Mouse (Mus musculus) layer of hippocampus, adult 2 months (tissue): Measurements from ENCODE around the gene Pard3b. TPM values are rescaled to one million over a fixed set of nuclear protein-coding genes. Genes with fewer than 3 reads are reported as not detected.

ENCODE experiments used
- DNase-seq, 2 experiments: peaks; one replicate each; pipeline ENCODE4 v3.0.0; 2022; ENCODE audit warnings: low spot score in 2 of 2
- H3K27ac ChIP-seq: fragments of 200-600 bp; 2 replicates; pipeline ENCODE4 v1.8.1; 2022
- H3K4me3 ChIP-seq: fragments of 200-600 bp; 2 replicates; pipeline ENCODE4 v1.8.1; 2022; ENCODE audit warnings: mild to moderate bottlenecking
- CTCF ChIP-seq: fragments of 200-600 bp; conservative IDR thresholded peaks from 2 replicates; pipeline ENCODE4 v1.8.1; 2022; ENCODE audit warnings: antibody characterized with exemption, mild to moderate bottlenecking, moderate library complexity
- total RNA-seq, 2 experiments: library from RNA; stranded (reverse); gene quantifications; 2 replicates each; pipeline ENCODE4 v1.2.3; 2021

Pard3b gene
- total RNA-seq, 2 experiments from 2014 or later: 4.6 to 6.9 TPM

DNA sequence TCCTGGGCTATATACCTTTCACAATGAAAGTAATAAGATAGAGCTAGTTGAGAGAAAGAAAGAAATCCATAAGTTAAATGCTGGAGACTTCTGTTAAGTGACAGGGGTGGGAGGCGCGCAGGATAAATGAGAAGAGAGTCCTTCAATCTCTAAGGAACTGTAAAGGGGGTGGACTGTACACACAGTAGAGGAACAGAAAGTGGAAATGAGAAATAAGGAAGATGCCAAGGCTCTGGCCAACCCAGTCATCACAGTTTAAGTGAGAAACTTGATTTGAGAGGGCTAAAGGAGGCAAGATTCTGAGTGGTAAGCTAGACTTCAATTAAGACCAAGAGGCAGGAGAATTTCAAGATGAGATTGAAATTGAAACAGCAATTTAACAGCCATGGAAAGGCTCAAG is 645.0 kb downstream of the Pard3b start:
- TF ChIP-seq CTCF: no peak
- no peak for DNase-seq
- H3K27ac ChIP-seq: no peak overlapping the region
- H3K4me3 ChIP-seq: no peak overlapping the region

DNA sequence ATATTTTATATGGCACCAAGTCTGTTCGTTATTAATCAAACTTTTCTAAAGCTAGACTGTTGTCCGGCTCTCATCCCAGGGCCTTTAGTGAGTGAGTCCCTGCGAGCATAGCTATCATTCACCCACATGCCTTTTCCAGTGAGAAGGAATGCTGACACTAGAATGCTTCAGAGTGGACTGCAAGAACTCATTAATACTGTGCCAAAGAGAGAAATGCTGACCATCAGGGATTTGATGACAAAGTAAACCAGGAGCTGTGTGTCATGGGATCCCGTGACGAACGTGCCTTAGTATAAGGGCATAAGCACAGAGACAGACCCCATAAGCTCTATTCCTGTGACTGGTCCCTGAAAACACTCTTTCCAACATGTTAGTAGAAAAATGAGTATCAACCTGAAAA is 670.8 kb downstream of the Pard3b start:
- Histone ChIP-seq H3K4me3 (no peak overlapping the region), H3K27ac (no peak overlapping the region)
- no peak for DNase-seq
- no peak for TF ChIP-seq CTCF

DNA sequence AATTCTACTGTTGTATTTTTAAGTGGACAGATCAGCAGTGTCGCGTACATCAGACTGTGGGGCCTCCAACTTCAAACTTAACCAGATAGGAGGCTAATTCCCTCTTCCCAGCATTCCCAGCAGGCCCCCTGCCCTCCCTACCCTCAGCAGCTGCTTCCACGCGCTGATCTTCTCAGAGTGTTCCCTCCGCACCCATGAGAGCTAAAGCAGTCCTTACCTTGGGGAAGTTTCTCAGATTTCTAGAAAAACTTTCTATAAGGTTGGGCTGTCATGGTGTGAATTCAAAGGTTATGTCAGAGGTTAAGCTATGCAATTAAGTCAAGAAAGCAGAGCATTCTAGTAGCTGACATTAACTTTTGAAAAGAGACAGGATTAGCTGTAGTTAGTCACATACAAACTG is 686.6 kb downstream of the Pard3b start:
- H3K27ac ChIP-seq: no peak overlapping the region
- no peak for DNase-seq
- TF ChIP-seq CTCF: no peak
- H3K4me3 ChIP-seq: no peak overlapping the region

DNA sequence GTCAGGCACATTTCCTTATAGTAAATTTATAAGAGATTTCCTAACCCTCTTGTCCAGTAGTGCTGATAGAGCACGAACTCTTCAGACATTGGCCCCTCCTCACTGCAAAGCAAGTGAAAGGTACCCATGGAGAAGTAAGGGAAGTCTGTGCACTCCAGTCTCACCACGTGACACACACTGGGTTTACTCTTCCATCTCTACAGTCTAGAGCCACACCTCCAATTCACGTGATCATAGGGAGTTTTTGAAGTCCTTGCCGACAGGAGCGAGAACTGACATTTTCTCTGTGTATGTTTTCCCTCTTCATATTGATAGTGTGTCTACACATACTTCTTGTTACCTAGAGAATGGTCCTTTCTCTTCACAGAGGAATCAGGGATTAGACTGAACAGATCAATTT is 689.1 kb downstream of the Pard3b start:
- TF ChIP-seq CTCF: no peak
- DNase-seq: no peak
- Histone ChIP-seq H3K27ac (no peak overlapping the region), H3K4me3 (no peak overlapping the region)

DNA sequence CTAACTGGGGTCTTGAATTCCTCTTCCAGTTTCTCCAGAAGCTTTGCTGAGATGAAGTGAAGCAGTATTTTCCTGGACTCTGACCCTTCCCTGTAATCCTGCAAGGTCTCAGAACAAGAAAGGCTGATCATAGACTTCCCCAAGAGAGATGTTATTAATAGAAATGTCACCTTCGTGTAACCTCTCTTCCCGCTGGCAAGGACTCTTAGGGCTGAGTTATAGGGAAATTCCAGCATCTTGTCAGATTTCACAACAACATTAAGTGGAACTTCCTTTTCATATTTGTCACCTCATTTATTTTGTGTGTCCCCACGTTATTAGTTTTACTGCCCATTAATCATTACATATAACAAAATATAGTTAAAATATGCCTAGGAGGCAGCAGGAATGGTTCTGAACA is 690.2 kb downstream of the Pard3b start:
- H3K27ac ChIP-seq: no peak overlapping the region
- no peak overlapping the region for H3K4me3 ChIP-seq
- DNase-seq: no peak
- no peak for TF ChIP-seq CTCF

DNA sequence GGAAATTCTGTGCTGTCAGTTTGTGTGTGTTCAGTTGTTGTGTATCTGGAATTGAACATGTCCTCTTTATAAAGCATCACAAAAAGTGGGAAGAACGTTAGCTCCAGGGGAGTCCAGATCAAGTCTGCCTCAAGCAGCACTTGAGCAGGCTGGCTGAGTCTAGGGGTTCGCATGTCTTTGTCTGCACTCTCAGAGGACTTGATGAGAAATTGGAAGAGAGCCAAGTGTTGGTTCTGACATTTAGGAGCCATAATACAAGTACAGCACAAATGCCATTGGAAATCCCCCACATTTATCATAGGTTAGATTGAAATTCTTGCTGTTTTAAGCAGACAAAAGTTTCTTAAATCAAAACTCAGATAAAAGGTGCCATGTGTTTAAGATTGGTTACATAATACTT is 694.4 kb downstream of the Pard3b start:
- no peak for TF ChIP-seq CTCF
- DNase-seq: no peak
- H3K27ac ChIP-seq: no peak overlapping the region

DNA sequence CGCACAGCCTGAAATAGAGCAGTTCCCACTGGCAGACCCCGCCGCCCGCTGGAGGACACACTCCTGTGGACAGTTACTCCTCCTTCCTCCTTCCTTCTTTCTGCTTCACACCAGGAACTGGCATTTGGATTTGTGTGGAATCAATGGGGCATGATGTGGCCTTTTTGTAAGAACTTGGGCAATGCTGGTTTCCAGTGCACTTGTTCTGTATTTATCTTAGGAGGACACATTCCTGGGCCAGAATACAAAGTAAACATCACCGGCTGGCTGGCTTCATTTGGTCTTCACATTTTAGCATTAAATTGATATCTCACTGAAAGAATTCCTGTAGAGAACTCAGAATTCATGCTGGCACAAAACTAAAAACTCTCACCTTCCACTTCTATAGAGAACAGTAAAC is 695.6 kb downstream of the Pard3b start:
- Histone ChIP-seq H3K4me3 (no peak overlapping the region), H3K27ac (no peak overlapping the region)
- TF ChIP-seq CTCF: no peak
- no peak for DNase-seq

More for the DNA sequence above, 694.4 kb downstream of the Pard3b start:
- H3K4me3 ChIP-seq: no peak overlapping the region

DNA sequence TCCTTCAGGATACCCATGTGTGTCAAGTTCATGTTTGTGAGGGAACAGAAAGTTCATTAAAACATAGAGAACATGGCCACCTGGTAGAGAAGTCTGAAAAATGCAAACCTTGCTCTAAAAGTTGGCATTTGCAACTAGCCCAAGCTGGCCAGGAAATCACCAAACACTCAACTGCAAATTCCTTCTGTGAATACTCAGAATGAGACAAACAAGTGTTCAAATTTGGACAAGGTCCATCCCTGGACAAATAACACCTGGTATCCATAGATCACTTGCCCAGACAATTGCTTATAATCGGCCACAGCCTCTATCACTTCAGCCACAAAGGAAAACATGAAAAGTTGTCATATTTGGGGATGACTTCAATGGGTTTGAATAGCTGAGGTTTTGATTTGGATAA is 701.6 kb downstream of the Pard3b start:
- H3K4me3 ChIP-seq: no peak overlapping the region
- H3K27ac ChIP-seq: no peak overlapping the region
- DNase-seq: no peak
- TF ChIP-seq CTCF: no peak

DNA sequence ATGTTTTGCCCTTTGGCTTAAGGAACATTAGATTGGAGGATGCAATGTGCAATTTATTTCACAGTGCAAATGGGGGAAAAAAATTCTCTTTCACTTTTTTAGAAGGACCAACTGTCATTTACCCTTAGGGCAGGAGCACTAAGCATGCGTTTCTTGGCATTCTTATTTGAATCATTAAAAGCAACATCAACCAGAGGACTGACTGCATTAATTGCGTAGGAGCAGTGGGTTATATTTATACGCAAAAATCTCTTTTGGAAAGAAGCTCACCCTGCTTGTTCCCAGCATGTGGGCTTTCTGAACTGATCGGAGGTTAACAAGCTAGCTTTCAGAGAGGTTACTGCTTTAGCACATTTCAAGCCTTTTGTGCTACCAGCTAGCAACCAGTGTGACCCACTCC is 705.7 kb downstream of the Pard3b start:
- TF ChIP-seq CTCF: no peak
- Histone ChIP-seq H3K4me3 (no peak overlapping the region), H3K27ac (no peak overlapping the region)
- no peak for DNase-seq

DNA sequence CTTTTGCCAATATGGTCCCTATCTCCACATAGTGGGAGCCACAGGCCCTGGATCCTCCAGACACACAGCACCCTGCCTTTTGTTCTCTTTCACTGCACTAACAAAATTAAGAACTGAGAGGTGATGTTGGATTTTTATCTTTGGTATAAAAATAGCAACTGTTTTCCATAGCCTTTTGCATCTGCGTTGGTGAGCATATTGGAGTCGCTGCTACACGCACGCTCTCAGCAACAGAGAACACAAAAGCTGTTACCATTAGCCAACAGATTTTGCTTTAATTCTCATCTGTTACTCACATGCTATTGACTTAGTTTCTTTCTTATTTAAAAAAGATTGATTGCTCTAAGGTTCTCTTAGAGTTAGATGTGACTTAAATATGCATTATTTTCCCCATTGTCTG is 709.7 kb downstream of the Pard3b start:
- Histone ChIP-seq H3K27ac (peak overlapping the region; percentile 74), H3K4me3 (no peak overlapping the region)
- no peak for TF ChIP-seq CTCF
- DNase-seq: peak; percentile 13 to 49

DNA sequence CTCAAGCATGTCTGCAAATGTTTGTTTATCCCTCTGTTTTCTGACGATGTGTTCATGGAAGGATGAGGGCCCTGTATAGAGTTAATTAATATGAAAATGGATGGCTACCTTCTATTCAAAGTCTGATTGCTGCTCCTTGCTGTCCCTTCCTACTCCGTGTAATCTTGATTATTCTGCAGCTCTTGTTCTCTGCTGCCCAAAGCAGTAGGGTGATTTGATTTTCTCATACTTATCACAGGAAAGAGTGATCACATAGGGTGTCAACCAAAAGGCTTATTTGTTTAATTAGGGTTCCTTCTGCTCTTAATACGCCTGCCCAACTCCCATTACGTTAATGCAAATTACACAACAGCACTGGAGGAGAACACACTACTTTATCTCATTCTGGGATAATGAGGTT is 716.9 kb downstream of the Pard3b start:
- no peak overlapping the region for H3K4me3 ChIP-seq
- H3K27ac ChIP-seq: no peak overlapping the region
- no peak for TF ChIP-seq CTCF
- DNase-seq: no peak

DNA sequence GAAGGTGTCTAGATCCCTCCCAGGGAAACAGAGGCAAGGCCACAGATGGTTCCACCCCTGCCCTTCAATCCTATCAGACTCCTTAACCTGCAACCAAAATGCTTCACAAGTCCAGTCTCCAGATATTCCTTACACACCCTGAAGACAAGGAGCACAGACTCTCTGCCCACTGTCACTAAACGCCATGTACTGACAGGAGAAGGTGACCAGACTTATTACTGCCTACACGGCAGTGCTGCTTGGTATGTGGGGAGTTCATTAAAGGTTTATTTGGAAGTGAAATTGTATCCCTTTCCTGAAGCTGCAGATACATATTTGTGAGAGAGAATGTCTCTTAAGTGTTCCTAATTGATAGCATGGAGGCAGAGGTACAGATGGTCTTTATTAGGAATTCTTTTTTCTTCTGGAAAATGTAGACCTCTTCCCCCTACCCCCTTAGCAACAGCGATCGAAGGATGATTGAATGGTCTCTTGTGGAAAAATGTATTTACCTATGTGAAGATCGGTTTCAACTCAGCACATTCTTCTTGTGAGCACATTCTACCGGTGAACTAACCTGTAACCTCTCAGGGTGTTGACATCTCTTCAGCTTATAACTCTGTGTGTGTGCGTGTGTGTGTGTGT is 735.9 kb downstream of the Pard3b start:
- TF ChIP-seq CTCF: no peak
- Histone ChIP-seq H3K4me3 (no peak overlapping the region), H3K27ac (no peak overlapping the region)
- no peak for DNase-seq

DNA sequence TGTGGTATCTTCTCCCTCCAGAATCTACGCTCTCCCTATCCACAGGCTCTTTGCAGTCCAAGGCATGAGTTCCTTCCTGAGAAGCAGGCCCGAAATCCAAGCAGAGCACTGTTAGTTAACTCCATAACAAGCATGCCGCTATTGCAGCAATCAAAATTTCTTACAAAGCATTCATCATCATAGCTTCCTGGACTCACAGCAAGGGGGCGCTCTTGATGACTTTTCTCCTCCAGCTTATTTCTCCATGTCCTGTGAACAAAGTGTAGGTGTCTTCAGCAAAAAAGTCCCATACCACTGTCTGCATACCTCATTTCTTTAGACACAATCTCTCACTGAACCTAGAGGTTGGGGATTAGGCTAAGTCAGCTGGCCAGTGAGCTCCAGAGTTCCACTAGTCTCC is 739.7 kb downstream of the Pard3b start:
- H3K27ac ChIP-seq: no peak overlapping the region
- TF ChIP-seq CTCF: peak; percentile 55
- no peak overlapping the region for H3K4me3 ChIP-seq
- DNase-seq: no peak

DNA sequence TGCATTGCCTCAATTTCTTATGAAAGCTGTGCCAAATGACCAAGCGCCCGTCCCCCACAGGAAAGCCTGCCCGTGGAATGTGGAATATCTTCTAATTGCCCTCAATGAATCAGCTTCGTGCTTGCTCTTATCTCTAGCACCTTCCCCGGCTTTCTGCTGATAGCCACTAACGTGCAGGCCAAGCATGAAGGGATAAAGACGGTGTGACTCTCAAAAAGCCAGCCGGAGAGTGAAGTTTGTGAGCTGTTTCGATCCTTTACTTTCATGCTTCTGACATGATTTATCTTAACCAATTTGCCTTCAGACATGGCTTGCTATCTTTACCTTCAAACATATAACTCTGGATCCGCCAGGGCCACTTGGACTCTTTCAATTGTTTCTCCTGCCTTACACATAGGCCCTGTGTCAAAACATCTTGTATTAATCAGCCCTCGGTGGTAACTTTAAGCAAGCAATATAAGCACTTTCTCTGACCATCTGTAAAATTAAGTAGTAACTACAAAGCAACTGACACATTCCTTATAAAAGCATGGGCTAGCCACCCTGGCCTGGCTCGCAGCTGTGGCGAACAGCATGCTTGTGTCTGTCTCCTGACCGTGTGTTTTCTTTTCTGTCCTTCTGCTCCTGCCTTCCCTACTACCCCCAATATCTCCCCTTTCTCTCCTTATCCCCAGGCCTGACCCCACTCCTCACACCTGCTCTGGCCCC is 744.3 kb downstream of the Pard3b start:
- Histone ChIP-seq H3K27ac (no peak overlapping the region), H3K4me3 (no peak overlapping the region)
- TF ChIP-seq CTCF: no peak
- DNase-seq: no peak
